Mouse (Mus musculus): ENCODE results near the gene Rabgap1l.

Gene Rabgap1l

DNA sequence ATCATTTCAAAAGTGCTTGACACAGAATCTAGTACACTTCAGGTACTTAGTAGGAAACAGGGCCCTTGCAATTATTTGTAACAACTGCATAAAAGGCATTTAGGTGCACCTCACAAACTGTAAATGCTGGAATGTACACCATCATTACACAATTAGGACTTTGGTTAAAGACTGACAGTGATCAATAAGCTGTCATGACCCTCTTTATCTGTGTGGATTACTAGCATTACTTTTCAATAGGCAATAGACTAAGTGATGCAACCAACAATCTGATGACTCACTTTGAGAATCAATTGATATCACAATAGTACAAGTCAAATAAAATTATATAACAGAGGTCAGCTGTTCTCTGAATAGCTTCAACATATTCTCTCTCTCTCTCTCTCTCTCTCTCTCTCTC is 418.5 kb downstream of the Rabgap1l start:
- DNase-seq (ENCODE audit: low read depth) = no peak

DNA sequence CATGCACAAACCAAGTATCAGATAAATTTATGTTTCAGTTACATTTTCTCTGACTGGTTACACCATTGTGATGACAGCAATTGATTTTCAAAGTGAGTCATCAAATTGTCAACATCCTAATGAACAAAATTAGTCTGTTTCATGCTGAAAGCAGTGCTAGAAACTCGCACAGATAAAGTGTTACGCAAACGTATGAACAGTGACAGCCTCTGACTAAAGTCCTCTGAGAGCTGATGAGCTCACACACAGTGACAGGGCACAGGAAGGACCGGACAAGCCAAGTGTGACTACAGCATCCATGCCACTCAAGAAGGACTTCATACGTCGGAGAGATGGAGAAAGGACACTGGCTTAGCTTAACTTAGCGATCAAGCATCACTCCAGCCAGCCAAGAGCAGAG is 419.7 kb downstream of the Rabgap1l start:
- DNase-seq (ENCODE audit: low read depth) = no peak

DNA sequence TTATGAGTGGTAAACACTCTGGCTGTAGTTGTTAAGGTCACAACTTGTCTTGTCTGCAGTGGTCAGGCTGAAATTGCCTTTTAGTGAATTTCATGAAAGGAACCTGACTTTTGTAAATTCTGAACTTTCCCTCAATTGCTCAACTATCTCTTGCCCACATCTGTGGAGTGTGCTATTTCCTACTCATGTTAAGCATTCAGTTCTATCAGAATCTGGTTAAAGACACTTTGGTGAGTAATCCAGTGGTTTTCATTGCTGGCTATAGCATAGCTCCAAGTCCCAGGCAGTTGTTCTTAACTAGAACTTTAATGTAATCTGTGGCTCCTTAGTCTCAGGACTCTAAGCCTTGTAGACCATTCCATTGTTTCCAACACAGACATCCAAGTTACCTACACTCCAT is 421.3 kb downstream of the Rabgap1l start:
- no peak for DNase-seq (ENCODE audit: low read depth)

DNA sequence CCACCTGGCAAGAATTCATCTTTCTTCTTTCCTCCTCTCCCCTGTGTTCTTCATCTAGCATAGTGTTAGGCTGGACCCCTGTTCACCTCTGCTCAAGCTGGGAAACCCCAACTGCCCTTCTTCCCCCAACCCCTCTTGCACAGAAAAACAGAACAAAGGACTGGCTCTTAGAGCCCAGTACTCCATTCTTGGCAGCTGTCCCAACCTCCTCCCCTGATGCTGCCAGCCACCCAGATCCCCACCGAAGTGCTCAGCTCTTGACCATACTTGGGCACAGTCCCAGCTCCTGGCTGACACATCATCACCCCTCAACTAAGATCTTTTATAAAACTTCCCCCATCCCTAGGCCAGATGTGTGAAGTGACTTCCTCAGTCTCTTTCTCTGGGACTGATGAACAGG is 422.5 kb downstream of the Rabgap1l start:
- DNase-seq (ENCODE audit: low read depth) = no peak

DNA sequence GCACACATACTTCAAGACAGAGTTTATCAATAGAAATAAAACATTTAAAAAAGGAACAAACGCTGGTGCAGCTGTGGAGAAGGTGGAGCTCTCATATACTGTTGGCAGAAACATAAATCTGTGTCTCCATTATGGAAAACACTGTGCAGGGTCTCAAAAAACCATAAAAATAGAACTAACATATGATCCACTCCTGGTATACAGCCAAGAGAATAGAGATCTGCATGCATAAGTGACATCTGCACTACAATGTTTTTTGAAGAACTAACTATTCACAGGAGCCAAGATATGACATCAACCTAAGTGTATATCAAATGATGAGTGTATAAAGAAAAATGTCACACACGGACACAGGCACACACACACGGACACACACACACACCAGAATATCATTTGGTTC is 426.4 kb downstream of the Rabgap1l start:
- DNase-seq (ENCODE audit: low read depth) = no peak

DNA sequence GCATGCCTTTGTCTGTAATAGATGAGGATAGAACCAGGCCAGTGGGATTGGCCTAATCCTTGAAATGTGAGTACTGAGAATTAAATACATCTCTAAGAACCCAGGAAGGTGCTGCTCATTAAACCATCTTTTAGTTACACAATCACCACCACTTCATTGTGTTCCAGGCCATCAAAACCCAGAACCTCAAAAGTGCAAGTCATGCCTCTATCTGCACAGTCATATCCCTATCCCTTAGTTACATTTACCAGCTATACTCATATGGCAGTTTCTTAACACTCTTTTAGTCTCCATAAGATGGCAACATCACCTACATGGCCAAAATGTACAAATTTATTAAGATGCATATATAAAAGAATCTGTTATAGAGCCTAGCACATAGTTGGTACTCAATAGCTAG is 435.7 kb downstream of the Rabgap1l start:
- no peak for DNase-seq (ENCODE audit: low read depth)

DNA sequence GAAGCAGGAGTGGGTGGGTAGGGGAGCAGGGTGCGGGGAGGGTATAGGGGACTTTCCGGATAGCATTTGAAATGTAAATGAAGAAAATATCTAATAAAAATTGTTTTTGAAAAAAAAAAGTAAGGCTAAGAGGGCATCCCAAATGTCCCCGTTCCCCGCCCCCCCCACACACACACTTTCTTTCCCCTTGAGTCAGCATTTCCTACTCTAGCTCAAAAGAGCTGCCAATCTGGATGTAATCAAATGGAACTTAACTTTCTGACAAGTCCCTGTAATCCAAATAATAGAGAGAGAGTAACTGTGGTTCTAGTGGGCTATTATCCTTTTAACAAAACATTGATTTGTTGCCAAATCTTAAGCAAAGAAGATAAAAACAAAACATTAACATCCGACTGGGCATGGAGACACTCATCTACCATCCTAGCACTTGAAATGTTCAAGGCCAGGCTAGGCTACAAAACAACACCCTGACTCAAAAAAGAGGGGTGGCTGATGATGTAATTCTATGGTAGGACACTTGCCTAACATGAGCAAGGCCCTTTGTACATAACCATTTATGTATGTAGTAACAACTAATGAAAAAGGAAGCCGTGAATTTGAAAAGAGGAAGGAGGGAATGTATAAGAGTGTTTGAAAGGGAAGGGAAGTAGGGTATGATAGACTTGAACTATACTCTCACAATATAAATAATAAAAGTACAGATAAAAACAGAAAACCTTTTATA is 439.1 kb downstream of the Rabgap1l start:
- DNase-seq (ENCODE audit: low read depth) = no peak

DNA sequence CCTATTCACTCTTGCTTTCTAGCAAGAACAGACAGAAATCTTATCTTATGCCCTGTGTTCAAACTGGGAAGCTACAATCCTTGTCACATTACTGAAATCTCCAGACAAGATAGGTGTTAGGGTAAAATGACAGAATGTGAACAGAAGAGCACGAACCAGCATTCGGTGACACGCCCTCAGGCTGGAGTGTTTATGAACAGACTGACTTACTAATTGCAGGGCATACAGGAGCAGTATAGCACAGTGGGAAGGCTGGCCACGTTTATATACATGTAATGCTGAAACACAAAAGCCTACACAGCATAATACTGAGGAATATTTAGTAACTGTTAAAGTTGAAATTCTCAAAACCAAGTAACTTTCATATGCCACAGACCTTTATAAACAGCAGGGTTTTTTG is 440.7 kb downstream of the Rabgap1l start:
- no peak for DNase-seq (ENCODE audit: low read depth)

DNA sequence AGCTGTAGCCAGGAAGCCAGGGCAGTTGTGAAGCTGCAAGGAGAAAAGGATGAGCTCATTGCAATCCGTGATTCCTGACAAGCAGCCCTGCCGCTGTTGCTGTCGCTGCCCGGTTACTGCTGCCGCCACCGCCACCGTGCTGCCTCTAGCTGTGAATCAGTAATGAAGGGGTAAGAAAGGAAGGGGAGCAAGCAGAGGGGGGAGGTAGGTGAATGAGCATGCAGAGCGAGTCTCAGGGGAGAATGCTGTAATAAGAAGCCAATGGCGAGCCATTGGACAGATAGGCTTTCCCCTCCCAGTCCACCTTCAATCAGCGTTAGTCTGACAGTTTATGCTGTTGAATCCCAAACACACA is 441.2 kb downstream of the Rabgap1l start:
- no peak for DNase-seq (ENCODE audit: low read depth)

DNA sequence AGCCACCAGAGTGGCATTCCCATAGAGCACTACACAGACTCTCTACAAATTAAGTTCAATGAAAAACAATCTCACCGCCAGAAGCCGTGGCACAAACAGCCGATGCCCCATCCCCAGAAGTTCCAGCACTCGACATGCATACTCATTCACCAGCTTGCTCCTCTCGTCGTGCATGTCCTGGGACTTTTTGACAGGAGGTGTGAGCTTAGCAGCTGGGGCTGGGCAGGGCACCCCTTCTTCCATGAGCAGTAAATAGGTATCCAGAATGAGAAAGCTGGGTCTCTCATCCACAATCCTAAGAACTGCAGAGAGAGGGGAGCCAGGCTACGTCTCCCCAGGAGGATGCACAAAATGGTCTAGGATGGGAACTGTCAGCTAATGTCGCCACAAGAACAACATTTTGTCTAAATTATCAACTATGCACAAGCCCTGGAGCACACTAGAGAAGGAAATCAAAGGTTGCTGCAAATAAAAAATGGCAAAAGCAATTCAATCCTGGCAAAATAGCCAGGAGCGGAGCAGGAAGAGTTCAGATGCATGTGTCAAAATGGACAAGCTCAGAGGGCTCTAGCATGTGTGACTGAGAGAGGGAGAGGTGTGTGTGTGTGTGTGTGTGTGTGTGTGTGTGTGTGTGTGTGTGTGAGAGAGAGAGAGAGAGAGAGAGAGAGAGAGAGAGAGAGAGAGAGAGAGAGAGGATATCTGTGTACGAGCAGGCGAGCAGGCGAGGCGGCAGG is 441.7 kb downstream of the Rabgap1l start:
- no peak for DNase-seq (ENCODE audit: low read depth)

DNA sequence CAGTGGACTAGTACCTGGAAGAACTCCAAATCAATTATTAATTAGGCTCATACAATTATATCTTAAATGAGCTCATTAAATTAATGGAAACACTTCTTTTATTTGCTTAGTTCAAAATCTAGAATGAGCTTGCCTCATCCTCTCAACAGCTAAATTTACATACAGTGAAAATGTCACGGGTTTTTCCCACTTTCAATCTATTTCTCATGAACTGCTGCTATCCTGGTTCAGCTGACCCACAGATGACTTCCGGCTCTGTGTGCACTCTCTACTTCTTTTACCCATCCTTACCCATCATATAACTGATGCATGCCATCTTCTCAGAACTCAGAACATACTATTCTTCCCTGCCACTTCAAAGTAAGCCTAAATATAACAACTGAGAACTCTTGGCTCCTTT is 452.4 kb downstream of the Rabgap1l start:
- DNase-seq (ENCODE audit: low read depth) = no peak

DNA sequence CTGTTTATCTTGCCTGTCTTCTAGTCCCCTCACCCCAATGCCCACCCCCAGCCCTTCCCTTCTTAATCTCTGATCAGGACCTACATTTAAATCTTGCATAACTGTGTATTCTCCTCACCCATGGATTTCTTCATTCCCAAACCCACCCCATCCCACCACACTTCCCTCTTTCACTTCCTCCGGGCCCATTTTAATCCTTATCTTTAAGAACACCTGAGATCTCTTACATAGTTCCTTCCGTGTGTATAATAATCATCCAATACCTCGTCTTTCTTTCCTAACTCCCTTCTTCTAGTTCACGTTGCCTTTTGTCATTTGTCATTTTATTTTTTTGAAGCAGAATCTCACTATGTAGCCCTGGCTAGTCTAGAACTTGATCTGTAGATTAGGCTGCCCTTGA is 453.6 kb downstream of the Rabgap1l start:
- no peak for DNase-seq (ENCODE audit: low read depth)

DNA sequence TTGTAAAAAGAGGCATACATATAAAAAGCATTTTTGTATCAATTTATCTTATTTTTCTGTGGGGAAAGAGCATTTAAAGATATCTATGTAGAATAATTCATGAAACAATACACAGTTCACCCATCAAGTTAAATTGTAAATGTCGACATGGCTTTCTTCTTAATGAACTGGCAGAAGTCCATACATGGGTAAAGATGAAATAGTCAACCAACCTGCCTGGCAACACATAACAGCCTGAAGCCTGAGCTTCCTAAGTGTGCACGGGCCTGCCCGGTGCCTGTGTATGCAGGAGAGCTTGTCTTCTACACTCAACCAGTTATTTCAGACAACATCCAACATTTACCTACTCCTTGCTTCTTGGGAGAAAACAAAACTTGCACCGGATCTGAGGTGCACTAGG is 458.2 kb downstream of the Rabgap1l start:
- DNase-seq (ENCODE audit: low read depth) = no peak

DNA sequence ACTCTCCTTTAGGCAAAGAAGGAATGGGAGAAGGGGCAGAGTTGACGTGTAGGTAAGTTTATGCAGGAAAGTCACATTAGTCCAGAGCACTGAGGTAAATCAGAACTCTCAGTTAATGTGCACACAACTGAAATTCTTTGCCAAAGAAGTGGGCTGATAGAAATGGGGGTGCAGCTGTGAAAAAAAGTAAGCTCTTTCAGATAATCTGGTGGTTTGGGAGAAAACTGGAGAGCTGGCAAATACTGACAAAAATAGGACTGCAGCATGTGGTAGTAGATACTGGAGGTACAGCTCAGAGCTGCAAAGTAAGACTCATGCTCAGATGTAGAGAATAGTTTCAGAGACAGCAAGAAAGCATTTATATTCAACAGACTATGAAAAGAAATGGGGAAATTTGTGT is 462.2 kb downstream of the Rabgap1l start:
- no peak for DNase-seq (ENCODE audit: low read depth)

DNA sequence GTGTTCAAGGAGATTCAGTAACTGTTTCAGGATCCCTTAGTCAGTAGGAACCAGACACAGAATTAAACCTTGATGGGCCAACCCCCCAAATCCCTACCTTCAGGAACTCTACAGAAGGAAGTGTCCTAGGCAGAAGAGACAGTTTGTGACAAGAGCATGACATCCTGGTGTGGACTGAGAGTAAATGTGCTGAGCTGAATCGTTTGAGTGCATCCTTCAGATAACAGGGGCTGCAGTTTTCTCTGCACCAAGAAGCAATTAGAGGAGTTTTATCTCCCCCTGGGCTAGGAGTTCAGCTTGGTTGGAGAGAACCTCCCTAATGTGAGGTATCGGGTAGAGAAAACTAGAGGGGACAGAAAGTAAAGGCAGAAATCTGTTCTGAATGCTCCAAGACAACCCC is 462.8 kb downstream of the Rabgap1l start:
- no peak for DNase-seq (ENCODE audit: low read depth)

DNA sequence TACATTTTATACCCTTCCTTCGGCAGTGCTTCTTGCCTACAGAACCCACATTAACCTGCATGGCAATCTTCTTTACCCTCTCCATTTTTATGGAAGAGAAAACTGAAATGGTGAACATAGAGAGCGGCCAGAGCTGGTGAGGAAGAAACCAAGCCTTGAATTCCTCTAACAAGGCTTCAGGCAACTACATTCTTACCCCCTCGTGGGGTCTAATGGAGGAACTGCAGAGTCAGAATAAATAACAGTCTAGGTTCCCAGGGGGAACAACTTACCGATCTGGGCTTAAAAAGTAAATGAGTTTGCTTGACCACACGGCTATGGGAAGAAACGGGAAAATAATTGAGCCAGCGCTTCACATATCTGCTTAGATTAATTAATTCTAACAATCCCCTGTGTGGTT is 463.2 kb downstream of the Rabgap1l start:
- DNase-seq (ENCODE audit: low read depth) = peak; percentile 8

DNA sequence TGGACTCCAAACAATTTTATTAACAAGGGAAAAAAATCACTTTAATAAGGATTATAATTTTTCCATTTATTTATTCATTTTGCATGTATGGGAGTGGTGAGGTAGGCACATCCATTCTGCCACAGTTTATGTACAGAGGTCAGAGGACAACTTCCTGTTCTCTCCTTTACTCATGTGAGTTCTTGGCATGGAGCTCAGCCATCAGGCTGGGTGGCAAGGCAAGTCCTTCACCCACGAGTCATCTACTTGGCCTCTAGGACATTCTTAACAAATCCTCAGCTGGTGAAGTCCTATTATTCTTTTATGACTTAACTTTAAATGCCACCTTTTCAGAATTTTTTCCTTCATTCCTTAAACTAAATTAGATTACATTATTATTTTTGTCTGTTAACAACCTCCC is 465.5 kb downstream of the Rabgap1l start:
- no peak for DNase-seq (ENCODE audit: low read depth)

DNA sequence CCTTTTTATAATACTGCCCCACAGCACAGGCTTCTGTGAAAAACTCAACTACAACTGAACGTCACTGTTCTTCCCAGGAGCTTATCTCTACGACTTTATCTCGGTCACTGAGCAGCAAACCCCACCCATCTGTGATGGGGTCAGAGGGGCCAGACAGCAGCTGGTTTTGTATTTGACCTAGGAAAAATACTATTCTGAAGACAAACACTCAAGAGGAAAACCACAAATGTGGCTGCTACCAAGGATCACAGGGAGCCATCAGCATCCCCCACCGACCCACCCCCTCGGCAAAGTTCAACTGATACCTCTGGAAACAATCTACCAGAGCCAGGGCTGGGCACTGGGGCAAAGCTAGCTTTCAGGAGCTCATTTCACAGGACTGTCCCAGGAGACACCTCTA is 467.5 kb downstream of the Rabgap1l start:
- no peak for DNase-seq (ENCODE audit: low read depth)

DNA sequence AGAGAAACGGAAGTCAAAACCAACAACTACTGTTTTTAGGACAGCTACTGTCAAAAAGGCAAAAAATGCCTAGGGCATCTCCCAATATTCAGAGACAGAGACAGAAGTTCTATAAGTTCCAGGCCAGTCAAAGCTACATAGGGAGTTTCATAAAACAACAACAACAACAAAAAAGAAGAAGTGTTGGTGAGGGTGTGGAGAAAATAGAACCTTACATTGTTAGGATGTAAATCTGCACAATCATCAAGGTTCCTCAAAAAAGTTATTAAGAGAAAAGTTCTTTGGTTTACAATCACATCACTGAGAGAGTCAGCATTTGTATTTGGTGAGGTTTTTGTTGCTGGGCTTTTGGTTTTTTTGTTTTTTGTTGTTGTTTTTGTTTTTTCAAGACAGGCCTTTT is 472.3 kb downstream of the Rabgap1l start:
- no peak for DNase-seq (ENCODE audit: low read depth)

DNA sequence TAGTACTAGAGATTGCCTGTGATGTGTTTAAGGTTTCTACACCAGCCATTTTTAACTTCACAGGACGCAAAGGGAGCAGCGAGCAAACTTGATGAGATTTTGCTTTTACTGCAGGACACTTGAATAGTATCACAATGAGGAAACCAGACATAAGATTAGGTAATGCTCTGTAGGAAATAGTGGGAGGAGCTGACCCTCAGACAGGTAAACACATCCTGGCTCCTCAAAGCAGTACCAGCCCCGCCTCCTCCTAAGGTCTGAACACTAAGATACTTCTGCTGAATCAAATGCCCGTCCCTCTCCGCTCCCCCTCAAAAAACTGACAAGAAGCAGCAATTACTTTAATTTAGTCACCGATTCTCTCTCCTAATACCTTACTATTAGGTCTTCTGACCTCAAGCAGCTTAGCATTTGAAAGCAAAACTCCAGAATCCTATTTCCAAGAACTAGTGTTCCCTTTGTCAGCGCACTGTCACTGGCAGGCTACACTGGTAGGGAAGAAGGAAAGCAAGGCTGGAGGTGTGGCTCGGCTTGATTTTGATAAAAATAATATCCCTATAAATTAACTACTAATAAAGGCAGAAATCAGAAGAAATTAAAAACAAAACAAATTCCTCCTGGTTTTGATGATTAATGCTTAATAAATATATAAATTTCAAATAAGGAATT is 474.8 kb downstream of the Rabgap1l start:
- DNase-seq (ENCODE audit: low read depth) = no peak

DNA sequence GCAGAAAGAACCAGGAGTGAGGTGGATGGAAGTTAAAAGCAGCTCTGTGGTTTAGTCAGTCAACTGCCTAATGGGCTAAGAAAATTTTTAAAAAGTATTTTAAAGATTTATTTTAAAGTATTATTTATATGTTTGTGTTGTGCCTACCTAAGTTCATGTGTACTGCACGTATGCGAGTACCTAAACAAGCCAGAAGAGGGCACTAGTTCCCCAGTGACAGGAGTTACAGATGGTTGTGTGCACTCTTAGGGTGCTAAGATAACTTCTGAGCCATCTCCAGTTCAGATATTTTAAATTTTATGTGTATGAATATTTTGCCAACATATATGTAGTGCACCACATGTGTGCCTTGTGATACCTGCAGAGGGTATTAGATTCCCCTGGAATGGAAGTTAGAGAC is 476.8 kb downstream of the Rabgap1l start:
- DNase-seq (ENCODE audit: low read depth) = no peak

DNA sequence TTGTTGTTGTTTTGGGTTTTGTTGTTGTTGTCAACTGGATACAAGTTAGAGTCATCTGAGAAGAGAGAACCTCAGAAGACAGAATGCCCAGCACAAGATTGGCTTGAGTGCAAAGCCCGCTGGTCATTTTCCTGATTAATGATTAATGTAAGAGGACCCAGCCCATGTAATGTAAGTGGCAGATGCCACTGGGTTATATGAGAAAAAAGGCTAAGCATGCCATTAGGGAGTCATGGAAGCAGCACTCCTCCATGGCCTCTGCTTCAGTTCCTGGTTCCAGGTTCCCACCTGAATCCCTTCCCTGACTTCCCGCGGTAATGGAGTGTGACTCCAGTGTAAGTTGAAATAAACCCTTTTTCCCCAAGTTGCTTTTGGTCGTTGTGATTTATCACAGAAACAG is 480.4 kb downstream of the Rabgap1l start:
- no peak for DNase-seq (ENCODE audit: low read depth)

DNA sequence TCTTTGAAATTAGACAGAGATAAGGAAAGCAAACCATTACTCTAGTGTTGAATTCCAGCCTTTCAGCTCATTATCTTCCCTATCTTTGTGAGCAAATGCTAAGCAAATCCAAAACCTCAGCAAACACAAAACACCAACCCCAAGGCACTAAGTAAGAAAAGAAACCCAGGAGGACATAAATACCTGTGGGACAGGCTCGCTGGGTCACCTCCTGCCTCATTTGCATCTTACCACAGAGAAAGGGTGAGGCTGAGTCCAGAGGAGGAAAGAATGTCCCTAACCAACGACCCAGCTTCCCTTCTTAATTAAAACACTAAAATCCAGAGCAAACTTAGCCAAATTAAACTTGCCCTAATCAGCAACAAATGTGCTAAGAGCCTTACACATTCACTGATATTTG is 481.1 kb downstream of the Rabgap1l start:
- DNase-seq (ENCODE audit: low read depth) = no peak

DNA sequence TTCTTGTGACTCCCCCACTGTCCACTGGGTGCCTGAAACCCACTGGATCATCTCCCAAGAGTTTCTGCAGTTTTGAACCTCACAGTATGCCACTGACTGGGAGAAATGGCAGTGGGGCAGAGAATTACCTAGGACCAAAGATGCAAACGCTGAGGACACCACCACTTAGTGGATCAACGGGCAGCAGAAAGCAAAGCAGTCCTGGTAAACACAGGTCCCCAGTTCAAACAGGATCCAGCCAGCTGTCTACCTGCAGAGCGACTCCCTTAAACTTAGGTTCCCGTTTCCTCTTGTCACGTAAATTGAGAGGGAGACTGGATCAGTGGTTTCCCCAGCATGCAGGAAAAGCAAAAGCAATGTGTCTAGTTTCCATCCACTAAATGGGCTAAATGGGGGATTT is 483.1 kb downstream of the Rabgap1l start:
- DNase-seq (ENCODE audit: low read depth) = no peak

All from naive thymus-derived CD4-positive, alpha-beta T cell, adult 2 months (primary cell).